Mouse (Mus musculus) hindbrain, embryonic 15.5 days (tissue): ENCODE results near the gene Borcs7. TPM values are rescaled to one million over a fixed set of nuclear protein-coding genes. Genes with fewer than 3 reads are reported as not detected.

ENCODE experiments used
- ATAC-seq: fragments of 200-750 bp; cut with Nextera tagmentation; 2 replicates; pipeline ENCODE4 v1.8.0; 2017; ENCODE audit warnings: low read depth, moderate number of reproducible peaks, moderate TSS enrichment; ENCODE audit not compliant: low FRiP score
- H3K27ac ChIP-seq: fragments of 300-500 bp; sonication (generic); replicated peaks from 2 replicates; pipeline ENCODE4 v1.5.1; 2015; ENCODE audit warnings: mild to moderate bottlenecking, inconsistent platforms
- H3K27me3 ChIP-seq: fragments of 300-500 bp; sonication (generic); 2 replicates; pipeline ENCODE4 v1.6.1; 2015; ENCODE audit warnings: control low read depth, inconsistent platforms
- H3K36me3 ChIP-seq: fragments of 300-500 bp; sonication (generic); 2 replicates; pipeline ENCODE4 v1.6.1; 2015; ENCODE audit warnings: control low read depth, inconsistent platforms
- H3K4me1 ChIP-seq: fragments of 300-500 bp; sonication (generic); replicated peaks from 2 replicates; pipeline ENCODE4 v1.6.1; 2015; ENCODE audit warnings: control low read depth, inconsistent platforms
- H3K4me2 ChIP-seq: fragments of 300-500 bp; sonication (generic); 2 replicates; pipeline ENCODE4 v1.6.1; 2015; ENCODE audit warnings: moderate library complexity, mild to moderate bottlenecking, inconsistent platforms
- H3K4me3 ChIP-seq: fragments of 300-500 bp; sonication (generic); 2 replicates; pipeline ENCODE4 v1.5.1; 2015; ENCODE audit warnings: mild to moderate bottlenecking, inconsistent platforms
- H3K9ac ChIP-seq: fragments of 300-500 bp; sonication (generic); 2 replicates; pipeline ENCODE4 v1.6.1; 2015; ENCODE audit warnings: inconsistent platforms
- H3K9me3 ChIP-seq: fragments of 300-500 bp; sonication (generic); 2 replicates; pipeline ENCODE4 v1.6.1; 2016; ENCODE audit warnings: control low read depth, inconsistent platforms
- WGBS: fragments of 180-500 bp; shearing (Covaris S2); methylation state at CpG from one replicate; pipeline ENCODE4 v1.1.7; 2015; 5-methylcytosine and 5-hydroxymethylcytosine counted together
- polyA plus RNA-seq: library from polyadenylated mRNA; unstranded; fragments of >200 nt; fragmentation: Nextera tagmentation; extraction: Ambion mirVana; gene quantifications from 2 replicates; pipeline ENCODE4 v1.2.1, GENCODE M21; 2015

Gene Borcs7
- polyA plus RNA-seq, 1 experiment from 2014 or later: 25.6 TPM

- Histone ChIP-seq H3K36me3 (no peaks in the 10 kb centered on the region), H3K27me3 (no peaks in the 10 kb centered on the region), H3K4me3 (no peak overlapping the region), H3K9ac (no peak overlapping the region), H3K9me3 (no peaks in the 10 kb centered on the region), H3K27ac (no peak overlapping the region), H3K4me2 (no peak overlapping the region), H3K4me1 (no peaks in the 10 kb centered on the region)
- 90% methylated on average over 10 of the region's 10 CpGs for WGBS
- no peak for ATAC-seq
Observed at GRCm38 (mm10) chr19:46668263-46668662, 21.4 kb upstream of the Borcs7 start.

DNA sequence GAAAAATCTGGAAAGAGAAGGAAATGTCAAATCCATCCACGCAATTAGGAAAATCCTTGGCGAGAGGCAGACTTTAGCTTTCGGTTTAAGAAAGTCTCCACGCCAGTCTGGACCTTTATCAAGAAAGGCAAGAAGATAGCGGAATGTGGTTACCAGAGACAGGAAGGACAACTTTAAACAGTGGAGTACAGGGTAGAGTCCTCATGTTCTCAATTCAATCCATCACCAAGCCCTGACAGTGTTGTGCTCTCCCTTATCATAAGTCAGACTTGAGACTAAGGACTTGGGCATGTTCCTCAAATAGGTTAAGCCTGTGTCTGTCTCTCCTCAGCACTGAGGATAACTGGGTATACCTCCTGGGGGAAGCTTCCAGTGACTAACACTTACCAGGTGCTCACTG is 19.9 kb upstream of the Borcs7 start:
- ATAC-seq: no peak
- no peaks in the 10 kb centered on the region for H3K4me1 ChIP-seq
- no peaks in the 10 kb centered on the region for H3K9me3 ChIP-seq
- no peak overlapping the region for H3K27ac ChIP-seq
- no peaks in the 10 kb centered on the region for H3K27me3 ChIP-seq
- WGBS: 91% methylated on average over 5 of the region's 5 CpGs
- no peaks in the 10 kb centered on the region for H3K36me3 ChIP-seq
- no peak overlapping the region for H3K4me3 ChIP-seq
- H3K4me2 ChIP-seq: no peak overlapping the region
- H3K9ac ChIP-seq: no peak overlapping the region

DNA sequence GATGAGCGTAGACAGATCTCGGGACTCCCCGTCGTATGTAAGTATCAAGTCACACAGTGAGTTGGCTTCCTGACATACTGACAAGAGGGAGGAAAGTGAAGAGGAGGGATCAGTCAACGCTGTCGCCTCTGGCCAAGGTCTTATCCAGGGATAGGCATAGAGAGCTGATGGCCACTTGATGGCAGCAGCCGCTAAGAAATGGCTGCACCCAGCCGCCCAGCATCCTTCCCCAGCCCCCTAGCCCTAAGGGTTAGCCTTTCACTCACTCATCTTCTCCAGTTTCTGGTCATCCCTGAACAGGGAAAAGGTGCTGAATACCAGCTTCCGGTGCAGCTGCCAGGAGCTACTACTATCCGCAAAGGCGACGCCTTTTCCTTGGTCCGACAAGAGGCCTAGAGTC is 19.0 kb upstream of the Borcs7 start:
- WGBS: 35% methylated on average over 13 of the region's 13 CpGs
- peak; percentile 84; the same call in 1 of the 2 replicates for ATAC-seq
- no peak overlapping the region for H3K4me2 ChIP-seq
- no peak overlapping the region for H3K9ac ChIP-seq
- no peak overlapping the region for H3K4me3 ChIP-seq
- H3K27ac ChIP-seq: no peak overlapping the region
- H3K4me1 ChIP-seq: no peaks in the 10 kb centered on the region
- H3K36me3 ChIP-seq: no peaks in the 10 kb centered on the region
- H3K27me3 ChIP-seq: no peaks in the 10 kb centered on the region
- H3K9me3 ChIP-seq: no peaks in the 10 kb centered on the region

DNA sequence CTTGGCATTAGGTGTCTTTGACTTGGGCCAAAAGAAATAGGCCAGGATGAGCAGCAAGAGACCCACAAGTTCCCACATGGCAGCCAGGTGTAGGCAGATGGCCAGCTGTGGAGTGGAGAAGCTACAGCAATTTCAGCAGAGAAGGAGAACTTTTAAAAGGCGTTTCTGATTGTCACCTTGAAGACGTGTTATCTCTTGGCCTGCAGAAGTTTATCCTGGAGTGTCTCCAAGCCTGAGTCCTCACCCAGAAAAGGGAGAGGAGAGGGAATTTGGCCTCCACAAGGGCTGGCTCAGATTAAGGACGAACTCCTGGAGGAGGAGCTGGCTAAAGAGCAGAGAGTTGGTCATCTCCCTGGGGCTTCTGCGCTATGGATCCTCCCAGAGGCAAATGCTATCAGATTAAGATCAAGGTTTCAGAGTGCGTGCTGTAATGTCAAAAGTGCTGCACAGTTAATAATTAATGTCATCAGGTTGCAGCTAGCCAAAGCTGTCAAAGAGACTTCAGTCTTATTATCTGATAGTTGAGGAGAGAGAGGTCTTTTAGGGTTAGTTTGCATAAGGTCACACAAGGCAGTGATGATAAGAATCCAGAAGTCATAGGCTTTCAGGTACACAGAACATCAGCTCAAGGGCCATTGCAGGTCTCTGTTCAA is 16.8 kb upstream of the Borcs7 start, which contains the start of gene Cyp17a1:
Gene Cyp17a1 (minus strand): TSS at position 407 of the 653 bp plus-strand sequence.
- H3K4me1 ChIP-seq: no peaks in the 10 kb centered on the region
- no peak within 1 kb of the TSS for H3K9ac ChIP-seq
- no peak within 1 kb of the TSS for H3K4me3 ChIP-seq
- ATAC-seq: no peak
- H3K27ac ChIP-seq: no peak within 1 kb of the TSS
- no peaks in the 10 kb centered on the region for H3K36me3 ChIP-seq
- WGBS: 71% methylated on average over 5 of the region's 5 CpGs
- no peaks in the 10 kb centered on the region for H3K9me3 ChIP-seq
- no peaks in the 10 kb centered on the region for H3K27me3 ChIP-seq
- no peak within 1 kb of the TSS for H3K4me2 ChIP-seq

DNA sequence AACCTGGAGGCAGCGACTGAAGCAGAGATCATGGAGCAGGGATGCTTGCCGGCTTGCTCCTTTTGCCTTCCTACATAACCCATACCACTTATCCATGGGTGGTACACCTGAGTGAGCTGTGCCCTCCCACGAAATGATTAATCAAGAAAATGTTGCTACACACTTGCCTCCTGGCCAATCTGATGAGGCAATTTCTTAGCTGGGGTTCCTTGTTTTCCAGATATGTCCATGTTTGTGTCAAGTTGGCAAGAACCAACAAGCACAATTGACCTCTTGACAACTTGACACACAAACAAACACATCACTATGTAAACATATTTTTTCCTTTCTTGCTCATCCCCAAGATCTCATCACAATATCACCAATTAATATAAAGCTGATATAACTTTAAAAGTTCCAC is 14.1 kb upstream of the Borcs7 start:
- H3K9me3 ChIP-seq: no peaks in the 10 kb centered on the region
- no peaks in the 10 kb centered on the region for H3K27me3 ChIP-seq
- H3K4me2 ChIP-seq: no peak overlapping the region
- ATAC-seq: no peak
- no peak overlapping the region for H3K4me3 ChIP-seq
- no peak overlapping the region for H3K9ac ChIP-seq
- 88% methylated on average over 3 of the region's 3 CpGs for WGBS
- no peaks in the 10 kb centered on the region for H3K4me1 ChIP-seq
- H3K36me3 ChIP-seq: no peaks in the 10 kb centered on the region
- no peak overlapping the region for H3K27ac ChIP-seq

DNA sequence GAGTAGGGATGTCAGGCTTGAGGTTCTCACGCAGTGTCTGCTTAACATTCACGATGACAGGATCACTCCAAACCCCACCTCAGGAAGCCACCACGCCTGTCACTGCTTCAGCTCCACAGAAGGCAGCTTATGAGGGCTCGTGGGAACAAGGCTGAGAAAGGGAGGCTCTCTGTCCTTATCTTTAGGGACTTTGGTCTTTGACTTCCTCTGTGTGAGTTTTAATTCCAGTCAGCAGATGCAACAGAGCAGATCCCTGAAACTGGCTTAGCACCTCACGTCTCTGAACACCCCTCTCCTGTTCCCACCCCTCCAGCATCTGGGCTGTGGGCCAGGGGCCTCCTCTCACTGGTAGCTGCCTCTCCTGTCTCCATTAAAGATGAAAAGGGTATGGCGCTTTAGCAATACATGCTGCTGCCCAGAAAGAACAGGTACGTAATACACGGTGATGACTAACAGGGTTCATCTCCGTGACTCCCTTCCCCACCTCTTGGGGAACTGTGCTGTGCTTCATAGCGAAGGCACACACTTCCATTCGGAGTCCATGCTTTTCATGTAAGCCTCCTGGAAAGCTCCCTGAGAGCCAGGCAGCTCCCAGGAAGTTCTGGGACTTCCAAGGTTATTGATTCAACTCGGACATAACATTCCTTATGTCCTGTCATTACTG is 9.9 kb upstream of the Borcs7 start:
- H3K4me2 ChIP-seq: no peak overlapping the region
- no peak for ATAC-seq
- 77% methylated on average over 12 of the region's 12 CpGs for WGBS

DNA sequence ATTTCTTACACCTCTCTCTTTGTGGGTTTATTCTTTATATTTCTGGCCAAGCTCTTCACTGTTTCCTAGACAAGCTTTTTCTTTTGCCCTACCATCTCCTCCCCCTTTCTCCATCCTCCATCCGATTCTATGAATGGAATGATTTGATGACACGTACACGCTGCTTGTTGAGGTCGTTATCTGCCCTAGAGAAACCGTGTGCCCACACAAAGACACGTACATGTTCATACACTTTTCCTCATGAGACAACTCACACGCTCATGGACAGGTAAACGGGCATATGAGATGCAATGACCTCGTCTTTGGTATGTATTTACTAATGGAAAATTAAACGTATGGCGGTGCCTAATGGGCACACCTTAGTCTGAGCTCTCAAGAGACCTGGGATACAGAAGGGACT is 681 bp downstream of the Borcs7 start:
- ATAC-seq: peak; percentile 49
- Histone ChIP-seq H3K9me3 (no peaks in the 10 kb centered on the region), H3K4me3 (peak overlapping the region; percentile 86), H3K4me2 (peak overlapping the region; percentile 61), H3K27ac (peak overlapping the region; percentile 93), H3K36me3 (0 out of 2 replicates have a peak, but pooled peaks cover 2% of the 10 kb centered on the region), H3K27me3 (no peaks in the 10 kb centered on the region), H3K9ac (peak overlapping the region; percentile 84), H3K4me1 (peaks cover 10% of the 10 kb centered on the region)
- WGBS: 67% methylated on average over 11 of the region's 11 CpGs

More for the DNA sequence above, 9.9 kb upstream of the Borcs7 start:
- no peaks in the 10 kb centered on the region for H3K27me3 ChIP-seq
- H3K9ac ChIP-seq: no peak overlapping the region
- H3K4me3 ChIP-seq: no peak overlapping the region
- no peak overlapping the region for H3K27ac ChIP-seq
- no peaks in the 10 kb centered on the region for H3K36me3 ChIP-seq
- H3K4me1 ChIP-seq: no peaks in the 10 kb centered on the region
- H3K9me3 ChIP-seq: no peaks in the 10 kb centered on the region

- WGBS: 71% methylated on average over 2 of the region's 2 CpGs
- Histone ChIP-seq H3K27me3 (no peaks in the 10 kb centered on the region), H3K4me1 (peaks cover 10% of the 10 kb centered on the region), H3K9me3 (no peaks in the 10 kb centered on the region), H3K36me3 (0 out of 2 replicates have a peak, but pooled peaks cover 2% of the 10 kb centered on the region), H3K27ac (no peak overlapping the region), H3K4me2 (peak overlapping the region; percentile 61), H3K4me3 (no peak overlapping the region), H3K9ac (no peak overlapping the region)
- ATAC-seq: no peak
Observed at GRCm38 (mm10) chr19:46691078-46691477, 1.4 kb downstream of the Borcs7 start.

GRCm38 (mm10) chr19:46693146-46693545 is 3.4 kb downstream of the Borcs7 start:
- Histone ChIP-seq H3K4me3 (no peak overlapping the region), H3K4me2 (no peak overlapping the region), H3K4me1 (peaks cover 10% of the 10 kb centered on the region), H3K27ac (no peak overlapping the region), H3K9ac (no peak overlapping the region), H3K9me3 (no peaks in the 10 kb centered on the region), H3K36me3 (0 out of 2 replicates have a peak, but pooled peaks cover 6% of the 10 kb centered on the region), H3K27me3 (no peaks in the 10 kb centered on the region)
- WGBS: 86% methylated on average over 4 of the region's 4 CpGs
- no peak for ATAC-seq

- H3K36me3 ChIP-seq: peaks cover 17% of the 10 kb centered on the region; the same call in 1 of the 2 replicates
- H3K9ac ChIP-seq: no peak overlapping the region
- no peak overlapping the region for H3K27ac ChIP-seq
- H3K4me1 ChIP-seq: no peaks in the 10 kb centered on the region
- WGBS: 93% methylated on average over 8 of the region's 8 CpGs
- H3K4me3 ChIP-seq: no peak overlapping the region
- ATAC-seq: no peak
- H3K27me3 ChIP-seq: no peaks in the 10 kb centered on the region
- H3K9me3 ChIP-seq: no peaks in the 10 kb centered on the region
- no peak overlapping the region for H3K4me2 ChIP-seq
Observed at GRCm38 (mm10) chr19:46696482-46696881, 6.8 kb downstream of the Borcs7 start.

- WGBS: 86% methylated on average over 7 of the region's 7 CpGs
- Histone ChIP-seq H3K27me3 (no peaks in the 10 kb centered on the region), H3K9ac (no peak overlapping the region), H3K9me3 (no peaks in the 10 kb centered on the region), H3K4me1 (no peaks in the 10 kb centered on the region), H3K4me2 (no peak overlapping the region), H3K4me3 (no peak overlapping the region), H3K36me3 (peaks cover 17% of the 10 kb centered on the region; the same call in 1 of the 2 replicates), H3K27ac (no peak overlapping the region)
- no peak for ATAC-seq
Observed at GRCm38 (mm10) chr19:46696943-46697342, 7.2 kb downstream of the Borcs7 start.

DNA sequence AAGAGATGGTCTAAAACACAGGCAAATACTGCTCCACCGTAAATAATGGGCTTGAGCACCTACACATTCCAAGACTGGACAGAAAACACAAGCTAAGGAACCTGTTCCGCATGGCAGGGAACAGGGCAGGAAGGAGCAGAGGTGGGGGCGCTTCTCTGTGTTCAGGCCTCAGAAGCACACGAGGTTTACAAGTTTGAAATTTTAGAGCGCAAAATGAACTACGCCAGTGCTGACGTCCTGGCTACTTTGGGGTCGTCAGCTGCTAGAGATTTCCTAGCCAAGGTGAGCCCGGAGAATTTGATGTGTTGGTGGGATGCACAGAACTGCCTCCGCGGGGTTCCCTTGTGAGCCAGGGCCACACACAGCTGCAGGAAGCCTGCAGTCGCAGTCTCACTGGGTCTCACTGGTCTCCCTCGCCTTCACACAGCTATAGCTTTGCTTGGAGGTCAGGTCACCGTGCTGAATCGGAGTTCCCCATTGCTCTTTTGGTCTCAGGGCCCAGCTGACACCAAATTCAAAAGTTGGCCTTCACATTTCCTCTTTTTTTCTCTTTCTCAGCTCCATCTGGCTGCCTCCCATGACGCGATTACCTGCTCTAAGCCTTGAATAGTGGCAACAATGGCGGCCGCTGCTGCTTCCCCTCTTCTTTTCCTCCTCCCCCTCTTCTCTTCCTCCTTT is 8.3 kb downstream of the Borcs7 start:
- Histone ChIP-seq H3K9me3 (no peaks in the 10 kb centered on the region), H3K36me3 (peaks cover 20% of the 10 kb centered on the region; the same call in 1 of the 2 replicates), H3K4me2 (no peak overlapping the region), H3K4me1 (no peaks in the 10 kb centered on the region), H3K9ac (no peak overlapping the region), H3K27me3 (no peaks in the 10 kb centered on the region), H3K27ac (no peak overlapping the region), H3K4me3 (no peak overlapping the region)
- 54% methylated on average over 19 of the region's 19 CpGs for WGBS
- ATAC-seq: no peak
